Mouse (Mus musculus): ENCODE measurements around the gene Rnf10.

DNA sequence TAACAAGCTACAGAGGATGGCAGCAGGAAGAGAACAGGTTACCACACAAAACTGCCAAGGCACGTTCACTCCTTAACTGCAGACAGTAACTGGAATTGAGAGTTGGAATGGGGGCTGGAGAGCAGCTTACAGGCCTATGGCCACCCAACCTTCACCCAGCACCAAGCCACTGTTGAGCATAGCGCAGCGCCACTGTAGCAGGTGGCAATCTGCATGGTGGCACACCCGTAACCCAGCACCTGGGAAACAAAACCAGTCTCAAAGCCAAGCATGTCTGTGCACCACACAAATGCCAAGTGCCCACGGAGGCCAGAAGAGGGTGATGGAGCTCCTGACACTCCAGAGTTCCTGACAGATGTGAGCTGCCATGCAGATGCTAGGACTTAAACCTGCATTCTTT lies 6.4 kb downstream of the Rnf10 start:
- peak in 2 of 3 experiments; percentile 14 to 57 for TF ChIP-seq MYOG (IDR thresholded peaks at IDR 0.05; ENCODE audit: control insufficient read depth in 1 of 3, insufficient read depth in 1 of 3, insufficient read length in 2 of 3, low read depth in 2 of 3)
- no peak for TF ChIP-seq TCF12 (IDR thresholded peaks at IDR 0.05; ENCODE audit: insufficient read depth, poor library complexity, severe bottlenecking)
- no peak for TF ChIP-seq USF1 (IDR thresholded peaks at IDR 0.05; ENCODE audit: low read depth)
- TF ChIP-seq POLR2A (IDR thresholded peaks at IDR 0.05; ENCODE audit: insufficient read length, low read depth) = no peak
- no peak for TF ChIP-seq E2F4 (IDR thresholded peaks at IDR 0.05; ENCODE audit: insufficient read depth)
- no peak for TF ChIP-seq MAX (IDR thresholded peaks at IDR 0.05; ENCODE audit: low read depth)
- TF ChIP-seq MYOD1 (IDR thresholded peaks at IDR 0.05; ENCODE audit: control insufficient read depth in 1 of 3, insufficient read length in 2 of 3, low read depth in 2 of 3) = peak in 2 of 3 experiments; percentile 25 to 61
- TF ChIP-seq POLR2AphosphoS2 (IDR thresholded peaks at IDR 0.05; ENCODE audit: insufficient read length, low read depth) = no peak
- no peak for TF ChIP-seq REST (IDR thresholded peaks at IDR 0.05; ENCODE audit: insufficient read depth, insufficient read length)
- TF ChIP-seq TCF3 (IDR thresholded peaks at IDR 0.05; ENCODE audit: insufficient read length, low read depth) = no peak
- TF ChIP-seq CEBPB (IDR thresholded peaks at IDR 0.05; ENCODE audit: insufficient read depth, poor library complexity, severe bottlenecking) = no peak

All from myocyte (in vitro differentiated cells).